In the genomic region with DNA sequence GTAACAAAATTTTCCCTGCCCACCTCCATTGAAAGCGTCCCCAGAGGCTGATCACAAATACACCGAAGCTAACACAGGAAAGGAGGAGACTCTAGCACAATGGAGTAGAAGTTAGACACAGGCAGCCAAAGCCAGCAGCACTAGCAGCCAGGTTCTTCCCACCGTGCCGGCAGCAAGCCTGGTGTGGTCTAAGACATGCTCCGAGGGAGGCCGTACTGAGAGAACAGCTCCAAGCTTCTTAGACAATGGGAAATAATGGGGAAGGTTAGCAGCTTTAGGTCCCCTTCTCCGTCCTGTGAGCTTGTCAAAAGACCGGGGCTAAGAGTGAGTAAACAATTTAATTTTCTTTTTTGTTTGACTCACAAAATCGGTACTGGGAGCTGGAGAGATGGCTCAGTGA, we compare ENCODE assay signal across 25 mouse cellular contexts. TPM values are rescaled to one million over a fixed set of nuclear protein-coding genes. Genes with fewer than 3 reads are reported as not detected.
A peak's percentile ranks its signal among the peaks of the same experiment; 100 is the strongest.
DNase-seq lines count a peak whose midpoint lies in the region; ATAC-seq and TF ChIP-seq lines count a peak whose summit lies in the region.
"Had no signal": no experiment of that assay in that cellular context is flagged by ENCODE, and none has a peak within 500 bp of the region (broad histone marks: within the 10 kb centered on the region; RNA-seq: fewer than 3 reads in every experiment).

No protein-coding gene starts in this region.

- no peak for TF ChIP-seq CTCF in hindbrain, postnatal 0 days (IDR thresholded peaks at IDR 0.05; ENCODE audit: low read depth)

- no peak overlapping the region for H3K4me2 ChIP-seq in hindbrain, embryonic 16.5 days (ENCODE audit: low read length)
- no peak overlapping the region for H3K4me2 ChIP-seq in hindbrain, postnatal 0 days (ENCODE audit: low read depth, low read length)
- H3K4me2 ChIP-seq in midbrain, embryonic 14.5 days (ENCODE audit: low read length) = no peak overlapping the region
- H3K4me2 ChIP-seq in midbrain, embryonic 16.5 days (ENCODE audit: low read length) = no peak overlapping the region
- H3K4me2 ChIP-seq: embryonic facial prominence, embryonic 12.5 days; forebrain, embryonic 12.5 days had no signal

- peaks cover 10% of the 10 kb centered on the region for H3K27me3 ChIP-seq in hindbrain, embryonic 16.5 days (replicated peaks; ENCODE audit: control insufficient read depth, insufficient read depth, low read length)
- no peaks in the 10 kb centered on the region; the same call in 1 of the 2 replicates for H3K27me3 ChIP-seq in hindbrain, postnatal 0 days (ENCODE audit: insufficient read depth, low read length)
- H3K27me3 ChIP-seq in midbrain, embryonic 14.5 days (ENCODE audit: control insufficient read depth, insufficient read depth, low read length) = peaks cover 39% of the 10 kb centered on the region
- peaks cover 29% of the 10 kb centered on the region for H3K27me3 ChIP-seq in midbrain, embryonic 16.5 days (ENCODE audit: control insufficient read depth, insufficient read depth, low read depth, low read length)
- H3K27me3 ChIP-seq: Patski had no signal

- no peaks in the 10 kb centered on the region for H3K36me3 ChIP-seq in hindbrain, embryonic 16.5 days (ENCODE audit: control insufficient read depth, insufficient read depth, low read length)
- H3K36me3 ChIP-seq in hindbrain, postnatal 0 days (ENCODE audit: insufficient read depth, low read length) = no peaks in the 10 kb centered on the region
- H3K36me3 ChIP-seq in midbrain, embryonic 14.5 days (ENCODE audit: control insufficient read depth, insufficient read depth, low read length) = no peaks in the 10 kb centered on the region
- no peaks in the 10 kb centered on the region for H3K36me3 ChIP-seq in midbrain, embryonic 16.5 days (ENCODE audit: control insufficient read depth, insufficient read depth, low read length)
- H3K36me3 ChIP-seq: embryonic facial prominence, embryonic 12.5 days; embryonic facial prominence, embryonic 15.5 days; forebrain, embryonic 12.5 days; hindbrain, embryonic 10.5 days; intestine, embryonic 15.5 days had no signal

- H3K9ac ChIP-seq in hindbrain, embryonic 16.5 days (ENCODE audit: low read depth, low read length) = 0 out of 2 replicates have a peak overlapping the region, but pooled peaks have one; percentile 28
- H3K9ac ChIP-seq in hindbrain, postnatal 0 days (replicated peaks; ENCODE audit: low read length) = no peak overlapping the region
- no peak overlapping the region for H3K9ac ChIP-seq in midbrain, embryonic 14.5 days (replicated peaks; ENCODE audit: low read length)
- H3K9ac ChIP-seq in midbrain, embryonic 16.5 days (ENCODE audit: low read depth, low read length) = no peak overlapping the region
- H3K9ac ChIP-seq: embryonic facial prominence, embryonic 12.5 days; embryonic facial prominence, embryonic 15.5 days; forebrain, embryonic 12.5 days; intestine, embryonic 15.5 days had no signal

- H3K27ac ChIP-seq in hindbrain, embryonic 16.5 days (ENCODE audit: low read depth, low read length) = no peak overlapping the region
- H3K27ac ChIP-seq in hindbrain, postnatal 0 days = no peak overlapping the region
- H3K27ac ChIP-seq in midbrain, embryonic 14.5 days (replicated peaks; ENCODE audit: low read depth, low read length) = no peak overlapping the region
- H3K27ac ChIP-seq in midbrain, embryonic 16.5 days (ENCODE audit: low read length) = no peak overlapping the region
- H3K27ac ChIP-seq: embryonic facial prominence, embryonic 12.5 days; embryonic facial prominence, embryonic 15.5 days; forebrain, embryonic 12.5 days; hindbrain, embryonic 10.5 days; intestine, embryonic 15.5 days had no signal

- peak; percentile 16 for DNase-seq in embryo, embryonic 11 days
- no peak for DNase-seq in embryo, embryonic 10 days (ENCODE audit: low spot score)
- DNase-seq in heart, adult 11 months = peak; percentile 74
- no peak for DNase-seq in heart, postnatal 14 days
- DNase-seq in hindbrain, postnatal 0 days (ENCODE audit: low spot score) = no peak
- DNase-seq in midbrain, embryonic 14.5 days = peak; percentile 20
- DNase-seq: adrenal gland, postnatal 10 days; adrenal gland, postnatal 36 days; cerebellum, adult 18-20 months; cerebellum, adult 9-10 months; cerebellum, postnatal 14 days; gastrocnemius, postnatal 10 days; gastrocnemius, postnatal 36 days; heart, postnatal 36 days; kidney, adult 11 months had no signal

- H3K4me1 ChIP-seq in hindbrain, embryonic 16.5 days (ENCODE audit: control insufficient read depth, insufficient read depth, low read depth, low read length) = peaks cover 9% of the 10 kb centered on the region
- no peaks in the 10 kb centered on the region for H3K4me1 ChIP-seq in hindbrain, postnatal 0 days (ENCODE audit: insufficient read depth, low read length)
- no peaks in the 10 kb centered on the region for H3K4me1 ChIP-seq in midbrain, embryonic 14.5 days (ENCODE audit: control insufficient read depth, insufficient read depth, low read length)
- H3K4me1 ChIP-seq in midbrain, embryonic 16.5 days (ENCODE audit: control insufficient read depth, insufficient read depth, low read length) = peaks cover 8% of the 10 kb centered on the region; the same call in 1 of the 2 replicates

- ATAC-seq in hindbrain, embryonic 16.5 days = no peak
- no peak for ATAC-seq in hindbrain, postnatal 0 days
- ATAC-seq in midbrain, embryonic 14.5 days (ENCODE audit: low FRiP score, low TSS enrichment) = no peak
- ATAC-seq in midbrain, embryonic 16.5 days = no peak
- ATAC-seq: forebrain, embryonic 16.5 days; intestine, embryonic 15.5 days; Patski had no signal

- no peaks in the 10 kb centered on the region for H3K9me3 ChIP-seq in hindbrain, embryonic 16.5 days (ENCODE audit: control insufficient read depth, low read length)
- no peaks in the 10 kb centered on the region for H3K9me3 ChIP-seq in hindbrain, postnatal 0 days (ENCODE audit: low read length)
- no peaks in the 10 kb centered on the region for H3K9me3 ChIP-seq in midbrain, embryonic 14.5 days (ENCODE audit: control insufficient read depth, low read length)
- no peaks in the 10 kb centered on the region for H3K9me3 ChIP-seq in midbrain, embryonic 16.5 days (replicated peaks; ENCODE audit: control insufficient read depth, low read length, poor library complexity, severe bottlenecking)
- H3K9me3 ChIP-seq: embryonic facial prominence, embryonic 12.5 days; embryonic facial prominence, embryonic 15.5 days; forebrain, embryonic 12.5 days; G1E; hindbrain, embryonic 10.5 days; intestine, embryonic 15.5 days had no signal

- H3K4me3 ChIP-seq in hindbrain, embryonic 16.5 days (ENCODE audit: low read length) = no peak overlapping the region
- no peak overlapping the region for H3K4me3 ChIP-seq in hindbrain, postnatal 0 days (ENCODE audit: low read length)
- H3K4me3 ChIP-seq in midbrain, embryonic 14.5 days (replicated peaks; ENCODE audit: low read depth, low read length) = no peak overlapping the region
- H3K4me3 ChIP-seq in midbrain, embryonic 16.5 days (ENCODE audit: low read depth, low read length) = no peak overlapping the region

- intact Hi-C loops in heart, postnatal 14 days (cut with DNase I) = no loop called here

- WGBS in hindbrain, embryonic 16.5 days = 7% methylated on average over 9 of the region's 9 CpGs
- WGBS in hindbrain, postnatal 0 days = 10% methylated on average over 9 of the region's 9 CpGs
- WGBS in midbrain, embryonic 14.5 days = 4% methylated on average over 9 of the region's 9 CpGs
- WGBS in midbrain, embryonic 16.5 days = 4% methylated on average over 9 of the region's 9 CpGs

RNA-seq across cellular contexts. Expression of a gene that starts 1.1 kb away (rescaled TPM):
- total RNA-seq in heart, postnatal 14 days (2021) = 10 to 100 TPM; 10.1 to 14.9 TPM
- polyA plus RNA-seq in hindbrain, embryonic 16.5 days (2015; fragmentation: Nextera tagmentation; extraction: Ambion mirVana) = 69.3 and 82.4 TPM in 2 replicates
- 31.7 and 35.4 TPM in 2 replicates for total RNA-seq in hindbrain, postnatal 0 days (2014; rRNA removed)
- 101 and 107 TPM in 2 replicates for polyA plus RNA-seq in hindbrain, postnatal 0 days (2015; fragmentation: Nextera tagmentation; extraction: Ambion mirVana)
- polyA plus RNA-seq in midbrain, embryonic 14.5 days (2014; fragmentation: Nextera tagmentation; extraction: Ambion mirVana) = 43.6 and 57.5 TPM in 2 replicates
- 58.4 and 68.6 TPM in 2 replicates for polyA plus RNA-seq in midbrain, embryonic 16.5 days (2015; fragmentation: Nextera tagmentation; extraction: Ambion mirVana)

RNA-seq across cellular contexts. Expression of a gene that starts 41.8 kb away (rescaled TPM):
- total RNA-seq in heart, postnatal 14 days (2021) = 10 to 100 TPM; 46.4 to 53.8 TPM
- 24.0 and 24.2 TPM in 2 replicates for polyA plus RNA-seq in hindbrain, embryonic 16.5 days (2015; fragmentation: Nextera tagmentation; extraction: Ambion mirVana)
- total RNA-seq in hindbrain, postnatal 0 days (2014; rRNA removed) = 33.8 and 44.7 TPM in 2 replicates
- 22.4 and 26.0 TPM in 2 replicates for polyA plus RNA-seq in hindbrain, postnatal 0 days (2015; fragmentation: Nextera tagmentation; extraction: Ambion mirVana)
- 44.1 and 44.7 TPM in 2 replicates for polyA plus RNA-seq in midbrain, embryonic 14.5 days (2014; fragmentation: Nextera tagmentation; extraction: Ambion mirVana)
- polyA plus RNA-seq in midbrain, embryonic 16.5 days (2015; fragmentation: Nextera tagmentation; extraction: Ambion mirVana) = 29.5 and 33.7 TPM in 2 replicates

Comparison
In these comparisons a context has a peak if more than half of its experiments do, and no peak if none do; other contexts are left out.
1. DNase-seq: peak in embryo, embryonic 11 days (single experiment), heart, adult 11 months (single experiment) and midbrain, embryonic 14.5 days (single experiment); none in embryo, embryonic 10 days (single experiment), heart, postnatal 14 days (0 of 2) and hindbrain, postnatal 0 days (single experiment).